Mouse (Mus musculus): Measurements from ENCODE around the gene Uck2. TPM values are rescaled to one million over a fixed set of nuclear protein-coding genes. Genes with fewer than 3 reads are reported as not detected.

Uck2 gene
- polyA plus RNA-seq, 1 experiment from 2014 or later: 47.7 TPM

DNA sequence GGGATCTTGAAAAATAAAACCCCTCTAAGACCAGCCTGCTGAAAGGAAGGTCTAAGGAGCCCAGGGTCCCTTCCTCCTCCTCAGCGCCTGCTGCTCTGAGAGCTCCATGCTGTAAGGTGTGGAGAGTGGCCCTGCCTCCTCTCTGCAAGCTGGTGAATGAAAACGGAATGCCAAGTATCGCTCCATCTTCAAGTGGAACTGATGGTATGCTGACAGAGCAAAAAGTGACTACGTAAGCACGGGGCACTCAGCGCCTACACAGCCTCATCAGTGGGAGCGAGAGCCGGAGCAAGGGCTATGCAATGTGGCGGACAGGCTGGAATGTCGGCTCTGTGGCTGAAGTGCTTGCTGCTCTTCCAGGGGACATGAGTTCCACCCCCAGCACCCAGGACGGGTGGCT lies 47.3 kb downstream of the Uck2 start:
- peaks cover 11% of the 10 kb centered on the region; the same call in 1 of the 2 replicates for H3K4me1 ChIP-seq (ENCODE audit: control insufficient read depth, insufficient read depth, low read length)
- H3K4me2 ChIP-seq (ENCODE audit: low read depth, low read length): no peak overlapping the region
- no peak overlapping the region for H3K4me3 ChIP-seq (ENCODE audit: low read depth, low read length)
- H3K36me3 ChIP-seq (ENCODE audit: control insufficient read depth, insufficient read depth, low read length): peaks cover 10% of the 10 kb centered on the region; the same call in 1 of the 2 replicates
- no peak overlapping the region for H3K27ac ChIP-seq (ENCODE audit: low read depth, low read length)
- H3K27me3 ChIP-seq (ENCODE audit: control insufficient read depth, insufficient read depth, low read length): no peaks in the 10 kb centered on the region
- no peaks in the 10 kb centered on the region for H3K9me3 ChIP-seq (ENCODE audit: control insufficient read depth, low read length)
- no peak overlapping the region for H3K9ac ChIP-seq (replicated peaks; ENCODE audit: low read depth, low read length)
- ATAC-seq (ENCODE audit: low read depth): no peak
- 88% methylated on average over 11 of the region's 11 CpGs for WGBS

GRCm38 (mm10) chr1:167236790-167237189 lies 48.3 kb downstream of the Uck2 start:
- 81% methylated on average over 8 of the region's 8 CpGs for WGBS
- Histone ChIP-seq H3K9me3 (ENCODE audit: control insufficient read depth, low read length) (no peaks in the 10 kb centered on the region), H3K4me3 (ENCODE audit: low read depth, low read length) (no peak overlapping the region), H3K27ac (ENCODE audit: low read depth, low read length) (no peak overlapping the region), H3K9ac (replicated peaks; ENCODE audit: low read depth, low read length) (no peak overlapping the region), H3K27me3 (ENCODE audit: control insufficient read depth, insufficient read depth, low read length) (no peaks in the 10 kb centered on the region), H3K36me3 (ENCODE audit: control insufficient read depth, insufficient read depth, low read length) (peaks cover 10% of the 10 kb centered on the region; the same call in 1 of the 2 replicates), H3K4me2 (ENCODE audit: low read depth, low read length) (no peak overlapping the region), H3K4me1 (ENCODE audit: control insufficient read depth, insufficient read depth, low read length) (0 out of 2 replicates have a peak, but pooled peaks cover 3% of the 10 kb centered on the region)
- no peak for ATAC-seq (ENCODE audit: low read depth)

DNA sequence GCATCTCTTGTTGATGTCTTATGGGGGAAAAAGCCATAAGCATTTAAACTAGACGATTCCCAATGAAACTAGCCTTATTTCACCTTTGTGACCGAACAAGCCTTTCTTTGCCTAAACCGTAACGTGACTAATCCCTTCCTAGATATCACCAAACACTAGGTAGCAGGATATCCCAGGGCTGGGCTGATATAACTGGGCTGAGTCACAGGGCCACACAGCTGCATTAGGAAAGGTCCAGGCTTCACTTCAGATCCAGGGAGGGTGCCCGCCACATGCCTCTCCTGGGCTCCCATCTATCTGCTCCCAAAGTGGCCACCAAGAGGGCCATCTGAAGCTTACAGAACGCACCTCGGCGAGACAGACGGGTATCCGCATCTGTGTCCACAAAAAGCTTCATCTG lies 50.8 kb downstream of the Uck2 start:
- Histone ChIP-seq H3K4me2 (ENCODE audit: low read depth, low read length) (no peak overlapping the region), H3K9ac (replicated peaks; ENCODE audit: low read depth, low read length) (no peak overlapping the region), H3K4me1 (ENCODE audit: control insufficient read depth, insufficient read depth, low read length) (no peaks in the 10 kb centered on the region), H3K9me3 (ENCODE audit: control insufficient read depth, low read length) (no peaks in the 10 kb centered on the region), H3K36me3 (ENCODE audit: control insufficient read depth, insufficient read depth, low read length) (peaks cover 10% of the 10 kb centered on the region; the same call in 1 of the 2 replicates), H3K27ac (ENCODE audit: low read depth, low read length) (no peak overlapping the region), H3K4me3 (ENCODE audit: low read depth, low read length) (no peak overlapping the region), H3K27me3 (ENCODE audit: control insufficient read depth, insufficient read depth, low read length) (no peaks in the 10 kb centered on the region)
- ATAC-seq (ENCODE audit: low read depth): no peak
- 93% methylated on average over 10 of the region's 10 CpGs for WGBS

GRCm38 (mm10) chr1:167232918-167233317 lies 52.2 kb downstream of the Uck2 start:
- 83% methylated on average over 7 of the region's 7 CpGs for WGBS
- peaks cover 12% of the 10 kb centered on the region; the same call in 1 of the 2 replicates for H3K36me3 ChIP-seq (ENCODE audit: control insufficient read depth, insufficient read depth, low read length)
- no peak overlapping the region for H3K27ac ChIP-seq (ENCODE audit: low read depth, low read length)
- H3K4me3 ChIP-seq (ENCODE audit: low read depth, low read length): no peak overlapping the region
- H3K4me2 ChIP-seq (ENCODE audit: low read depth, low read length): no peak overlapping the region
- ATAC-seq (ENCODE audit: low read depth): no peak
- H3K9ac ChIP-seq (replicated peaks; ENCODE audit: low read depth, low read length): no peak overlapping the region
- H3K27me3 ChIP-seq (ENCODE audit: control insufficient read depth, insufficient read depth, low read length): no peaks in the 10 kb centered on the region
- no peaks in the 10 kb centered on the region for H3K9me3 ChIP-seq (ENCODE audit: control insufficient read depth, low read length)
- no peaks in the 10 kb centered on the region for H3K4me1 ChIP-seq (ENCODE audit: control insufficient read depth, insufficient read depth, low read length)

DNA sequence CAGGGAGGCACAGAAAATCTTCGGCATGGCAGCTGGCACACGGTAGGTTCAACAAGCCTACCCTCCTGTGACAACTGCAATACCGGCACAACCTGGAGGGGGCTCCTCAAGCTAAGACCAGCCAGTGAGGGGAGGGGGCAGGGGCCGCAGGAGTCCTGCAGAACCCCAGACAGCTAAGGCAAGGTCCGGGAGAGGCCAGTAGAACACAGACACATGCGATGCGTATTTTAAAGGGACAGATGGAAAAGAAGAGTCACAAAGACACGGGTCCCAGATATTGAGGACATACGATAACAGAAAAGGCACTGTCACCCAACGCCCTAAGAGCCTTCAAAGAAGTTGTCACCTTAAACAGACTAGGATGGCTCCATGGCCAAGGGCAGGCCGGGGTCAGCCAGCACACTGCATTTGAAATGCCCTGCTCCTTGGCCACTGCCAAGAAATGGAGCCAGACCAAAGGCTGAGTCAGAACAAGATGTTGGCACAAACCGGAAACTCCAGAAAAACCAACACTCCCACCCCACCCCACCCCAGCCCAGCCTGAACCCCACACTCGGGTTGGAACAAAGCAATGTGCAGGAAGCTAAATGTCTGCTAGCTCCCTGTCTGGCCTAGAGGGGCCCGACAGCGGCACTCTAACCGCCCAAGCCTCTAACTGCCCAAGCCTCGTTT lies 53.4 kb downstream of the Uck2 start:
- Histone ChIP-seq H3K9ac (replicated peaks; ENCODE audit: low read depth, low read length) (no peak overlapping the region), H3K36me3 (ENCODE audit: control insufficient read depth, insufficient read depth, low read length) (peaks cover 22% of the 10 kb centered on the region; the same call in 1 of the 2 replicates), H3K27me3 (ENCODE audit: control insufficient read depth, insufficient read depth, low read length) (no peaks in the 10 kb centered on the region), H3K4me1 (ENCODE audit: control insufficient read depth, insufficient read depth, low read length) (no peaks in the 10 kb centered on the region), H3K4me2 (ENCODE audit: low read depth, low read length) (no peak overlapping the region), H3K9me3 (ENCODE audit: control insufficient read depth, low read length) (no peaks in the 10 kb centered on the region), H3K4me3 (ENCODE audit: low read depth, low read length) (no peak overlapping the region), H3K27ac (ENCODE audit: low read depth, low read length) (no peak overlapping the region)
- WGBS: 84% methylated on average over 17 of the region's 17 CpGs
- ATAC-seq (ENCODE audit: low read depth): no peak

DNA sequence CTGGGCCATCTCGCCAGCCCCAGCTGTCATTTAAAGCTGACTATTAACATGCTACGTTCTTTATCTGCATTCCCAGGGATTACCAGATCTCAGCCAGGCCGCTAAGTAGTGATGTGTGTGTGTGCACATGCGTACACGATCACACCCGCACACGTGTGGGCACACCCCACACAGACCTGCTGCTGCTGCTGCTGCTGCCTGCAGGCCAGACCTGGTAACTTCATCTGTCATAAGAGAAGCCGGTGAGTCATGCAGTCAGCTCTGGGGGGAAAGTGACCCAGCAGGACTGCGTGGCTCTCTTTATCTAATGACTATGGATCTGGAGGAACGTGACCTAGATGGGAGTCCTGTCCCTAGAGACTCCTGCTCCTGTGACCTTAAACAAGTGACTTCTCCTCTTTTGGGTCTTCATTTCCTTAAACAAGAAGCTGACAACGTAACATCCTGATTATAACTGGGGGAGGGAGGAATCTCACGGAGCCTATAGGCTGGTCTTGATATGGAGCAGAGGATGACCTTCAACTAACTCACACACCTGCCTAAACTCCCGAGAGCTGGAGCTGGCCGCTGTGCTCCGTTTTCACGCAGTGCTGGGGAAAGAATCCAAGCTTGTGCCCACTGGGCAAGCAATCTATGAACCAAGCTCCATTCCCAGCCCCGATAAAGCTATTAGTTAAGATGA lies 54.0 kb downstream of the Uck2 start:
- WGBS: 93% methylated on average over 17 of the region's 17 CpGs
- Histone ChIP-seq H3K4me3 (ENCODE audit: low read depth, low read length) (no peak overlapping the region), H3K9ac (replicated peaks; ENCODE audit: low read depth, low read length) (no peak overlapping the region), H3K4me2 (ENCODE audit: low read depth, low read length) (no peak overlapping the region), H3K27me3 (ENCODE audit: control insufficient read depth, insufficient read depth, low read length) (no peaks in the 10 kb centered on the region), H3K27ac (ENCODE audit: low read depth, low read length) (no peak overlapping the region), H3K9me3 (ENCODE audit: control insufficient read depth, low read length) (no peaks in the 10 kb centered on the region), H3K4me1 (ENCODE audit: control insufficient read depth, insufficient read depth, low read length) (no peaks in the 10 kb centered on the region), H3K36me3 (ENCODE audit: control insufficient read depth, insufficient read depth, low read length) (peaks cover 28% of the 10 kb centered on the region; the same call in 1 of the 2 replicates)
- ATAC-seq (ENCODE audit: low read depth): peak; percentile 55; the same call in 1 of the 2 replicates

DNA sequence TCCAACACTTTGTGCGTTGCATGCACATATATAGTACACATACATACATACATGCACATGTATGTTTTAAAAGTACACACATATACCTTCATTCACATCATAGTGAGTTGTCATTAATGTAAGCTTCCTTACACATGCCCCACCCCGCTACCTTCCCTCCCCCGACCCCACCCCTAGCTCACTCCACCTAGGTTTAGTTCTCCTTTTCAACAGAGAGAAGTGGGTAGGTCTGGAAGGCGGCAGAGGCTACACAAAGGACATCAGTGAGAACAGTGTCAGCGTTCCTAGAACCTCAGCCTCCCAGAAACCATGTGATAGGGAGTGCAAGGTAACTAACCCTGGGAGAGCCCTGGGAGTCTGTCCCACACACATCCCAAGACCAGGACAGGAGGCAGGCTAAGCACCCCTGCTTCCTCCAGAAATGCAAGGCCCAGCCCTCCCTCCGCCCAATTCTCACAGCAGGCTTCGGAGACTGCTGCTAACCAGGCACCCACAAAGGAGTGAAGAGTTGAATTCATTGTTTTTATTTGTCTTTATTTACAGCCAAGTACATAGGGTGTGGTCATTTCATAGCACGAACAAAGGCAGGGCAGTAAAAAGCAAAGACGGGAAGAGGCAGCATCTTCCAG lies 62.6 kb downstream of the Uck2 start:
- ATAC-seq (ENCODE audit: low read depth): no peak
- Histone ChIP-seq H3K27me3 (ENCODE audit: control insufficient read depth, insufficient read depth, low read length) (no peaks in the 10 kb centered on the region), H3K36me3 (ENCODE audit: control insufficient read depth, insufficient read depth, low read length) (peaks cover 14% of the 10 kb centered on the region; the same call in 1 of the 2 replicates), H3K4me1 (ENCODE audit: control insufficient read depth, insufficient read depth, low read length) (no peaks in the 10 kb centered on the region), H3K4me3 (ENCODE audit: low read depth, low read length) (no peak overlapping the region), H3K27ac (ENCODE audit: low read depth, low read length) (no peak overlapping the region), H3K4me2 (ENCODE audit: low read depth, low read length) (no peak overlapping the region), H3K9me3 (ENCODE audit: control insufficient read depth, low read length) (no peaks in the 10 kb centered on the region), H3K9ac (replicated peaks; ENCODE audit: low read depth, low read length) (no peak overlapping the region)
- WGBS: 80% methylated on average over 9 of the region's 9 CpGs

DNA sequence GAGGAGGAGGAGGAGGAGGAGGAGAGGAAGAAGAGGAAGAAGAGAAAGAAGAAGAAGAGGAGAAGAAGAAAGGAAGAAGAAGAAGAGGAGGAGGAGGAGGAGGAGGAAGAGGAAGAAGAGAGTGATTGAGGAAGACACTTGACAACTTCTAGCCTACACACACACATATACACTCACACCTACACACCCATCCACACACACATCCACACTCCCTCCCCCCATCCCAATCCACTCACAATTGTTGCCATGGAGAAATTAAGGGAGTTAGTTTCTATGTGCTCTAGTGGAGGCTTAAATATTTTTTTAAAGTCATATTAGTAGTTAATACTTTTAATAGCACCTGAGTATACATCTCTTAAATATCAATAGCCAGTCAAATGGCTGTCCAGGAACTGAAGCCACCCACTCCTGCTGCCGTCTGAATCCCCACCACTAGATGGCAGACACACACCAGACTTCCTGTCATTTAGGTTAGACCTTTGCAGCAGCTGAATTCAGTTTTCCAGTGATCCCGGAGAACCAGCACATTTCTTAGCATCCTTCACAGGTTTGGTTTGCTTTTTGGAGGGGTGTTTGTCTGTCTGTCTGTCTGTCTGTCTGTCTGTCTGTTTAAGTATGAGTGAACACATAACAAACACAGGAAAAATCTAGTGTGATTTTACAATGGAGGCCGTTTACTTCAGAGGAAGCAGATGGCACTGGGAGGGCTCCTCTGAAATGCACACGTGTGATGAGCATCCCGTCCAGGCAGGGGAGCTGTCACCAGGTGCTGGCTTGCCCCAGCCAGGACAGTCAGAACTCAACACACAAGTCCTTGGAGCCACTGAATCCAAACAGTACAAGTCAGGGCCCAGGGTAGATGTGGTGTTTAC lies 64.6 kb downstream of the Uck2 start:
- 2% methylated on average over 5 of the region's 5 CpGs for WGBS
- Histone ChIP-seq H3K9ac (replicated peaks; ENCODE audit: low read depth, low read length) (no peak overlapping the region), H3K9me3 (ENCODE audit: control insufficient read depth, low read length) (no peaks in the 10 kb centered on the region), H3K4me1 (ENCODE audit: control insufficient read depth, insufficient read depth, low read length) (no peaks in the 10 kb centered on the region), H3K27ac (ENCODE audit: low read depth, low read length) (no peak overlapping the region), H3K4me2 (ENCODE audit: low read depth, low read length) (no peak overlapping the region), H3K27me3 (ENCODE audit: control insufficient read depth, insufficient read depth, low read length) (no peaks in the 10 kb centered on the region), H3K36me3 (ENCODE audit: control insufficient read depth, insufficient read depth, low read length) (no peaks in the 10 kb centered on the region), H3K4me3 (ENCODE audit: low read depth, low read length) (no peak overlapping the region)
- ATAC-seq (ENCODE audit: low read depth): peak; percentile 78

Measured in neural tube, embryonic 14.5 days (tissue).